Mouse (Mus musculus) heart, postnatal 0 days (tissue): Measurements from ENCODE around the gene Stim2.

Experiments used
- CTCF ChIP-seq: IDR thresholded peaks from 2 replicates; pipeline ENCODE4 v1.5.1; 2016; ENCODE audit warnings: antibody characterized with exemption, control low read depth, low read depth
- EP300 ChIP-seq: IDR thresholded peaks from 2 replicates; pipeline ENCODE4 v1.6.1; 2016; ENCODE audit warnings: antibody characterized with exemption, low read depth

GRCm38 (mm10) chr5:54005865-54006225 is 7.5 kb downstream of the Stim2 start:
- TF ChIP-seq EP300 (no peak), CTCF (no peak)
